Mouse (Mus musculus): ENCODE measurements around the gene Celsr2. TPM values are rescaled to one million over a fixed set of nuclear protein-coding genes. Genes with fewer than 3 reads are reported as not detected.

Celsr2 gene
- polyA plus RNA-seq, 1 experiment from 2014 or later = 46.7 TPM

GRCm38 (mm10) chr3:108415831-108416223 lies 475 bp upstream of the Celsr2 start:
- peak overlapping the region; percentile 85 for H3K4me3 ChIP-seq (replicated peaks; ENCODE audit: low read length)
- peaks cover 26% of the 10 kb centered on the region for H3K36me3 ChIP-seq (ENCODE audit: control insufficient read depth, insufficient read depth)
- H3K4me2 ChIP-seq (ENCODE audit: low read length) = peak overlapping the region; percentile 74
- H3K9me3 ChIP-seq (ENCODE audit: control insufficient read depth, low read length) = peaks cover 13% of the 10 kb centered on the region
- H3K9ac ChIP-seq (replicated peaks; ENCODE audit: low read depth, low read length) = peak overlapping the region; percentile 96
- ATAC-seq = peak; percentile 89
- peak overlapping the region; percentile 91 for H3K27ac ChIP-seq (ENCODE audit: low read length)
- H3K4me1 ChIP-seq (replicated peaks; ENCODE audit: control insufficient read depth, insufficient read depth, low read length) = peaks cover 34% of the 10 kb centered on the region
- H3K27me3 ChIP-seq (replicated peaks; ENCODE audit: control insufficient read depth, insufficient read depth, low read length) = no peaks in the 10 kb centered on the region
- under 1% methylated on average over 48 of the region's 48 CpGs for WGBS

- Histone ChIP-seq H3K27ac (ENCODE audit: low read length) (no peak overlapping the region), H3K36me3 (ENCODE audit: control insufficient read depth, insufficient read depth) (peaks cover 26% of the 10 kb centered on the region), H3K4me1 (replicated peaks; ENCODE audit: control insufficient read depth, insufficient read depth, low read length) (peaks cover 54% of the 10 kb centered on the region), H3K9ac (replicated peaks; ENCODE audit: low read depth, low read length) (no peak overlapping the region), H3K4me3 (replicated peaks; ENCODE audit: low read length) (no peak overlapping the region), H3K9me3 (ENCODE audit: control insufficient read depth, low read length) (peaks cover 13% of the 10 kb centered on the region), H3K27me3 (replicated peaks; ENCODE audit: control insufficient read depth, insufficient read depth, low read length) (no peaks in the 10 kb centered on the region), H3K4me2 (ENCODE audit: low read length) (no peak overlapping the region)
- no peak for ATAC-seq
- 97% methylated on average over 35 of the region's 35 CpGs for WGBS
Observed at GRCm38 (mm10) chr3:108413634-108414360, 1.6 kb downstream of the Celsr2 start.

GRCm38 (mm10) chr3:108411754-108412121 lies 3.6 kb downstream of the Celsr2 start:
- peak; percentile 68 for ATAC-seq
- Histone ChIP-seq H3K4me3 (replicated peaks; ENCODE audit: low read length) (peak overlapping the region; percentile 41), H3K36me3 (ENCODE audit: control insufficient read depth, insufficient read depth) (peaks cover 29% of the 10 kb centered on the region), H3K9ac (replicated peaks; ENCODE audit: low read depth, low read length) (peak overlapping the region; percentile 79), H3K27me3 (replicated peaks; ENCODE audit: control insufficient read depth, insufficient read depth, low read length) (no peaks in the 10 kb centered on the region), H3K27ac (ENCODE audit: low read length) (peak overlapping the region; percentile 97), H3K4me1 (replicated peaks; ENCODE audit: control insufficient read depth, insufficient read depth, low read length) (peaks cover 59% of the 10 kb centered on the region), H3K4me2 (ENCODE audit: low read length) (peak overlapping the region; percentile 87), H3K9me3 (ENCODE audit: control insufficient read depth, low read length) (peaks cover 13% of the 10 kb centered on the region)
- 10% methylated on average over 8 of the region's 8 CpGs for WGBS

- H3K4me2 ChIP-seq (ENCODE audit: low read length) = peak overlapping the region; percentile 87
- peak overlapping the region; percentile 41 for H3K4me3 ChIP-seq (replicated peaks; ENCODE audit: low read length)
- peaks cover 34% of the 10 kb centered on the region for H3K36me3 ChIP-seq (ENCODE audit: control insufficient read depth, insufficient read depth)
- H3K9ac ChIP-seq (replicated peaks; ENCODE audit: low read depth, low read length) = peak overlapping the region; percentile 79
- peaks cover 62% of the 10 kb centered on the region for H3K4me1 ChIP-seq (replicated peaks; ENCODE audit: control insufficient read depth, insufficient read depth, low read length)
- 12% methylated on average over 5 of the region's 5 CpGs for WGBS
- no peaks in the 10 kb centered on the region for H3K27me3 ChIP-seq (replicated peaks; ENCODE audit: control insufficient read depth, insufficient read depth, low read length)
- peak overlapping the region; percentile 97 for H3K27ac ChIP-seq (ENCODE audit: low read length)
- ATAC-seq = peak; percentile 7
- peaks cover 13% of the 10 kb centered on the region for H3K9me3 ChIP-seq (ENCODE audit: control insufficient read depth, low read length)
Observed at GRCm38 (mm10) chr3:108411026-108411753, 4.2 kb downstream of the Celsr2 start.

GRCm38 (mm10) chr3:108410359-108410714 lies 5.0 kb downstream of the Celsr2 start:
- ATAC-seq = peak; percentile 39
- Histone ChIP-seq H3K36me3 (ENCODE audit: control insufficient read depth, insufficient read depth) (peaks cover 37% of the 10 kb centered on the region), H3K9me3 (ENCODE audit: control insufficient read depth, low read length) (peaks cover 13% of the 10 kb centered on the region)

GRCm38 (mm10) chr3:108409656-108410358 lies 5.5 kb downstream of the Celsr2 start:
- 13% methylated on average over 8 of the region's 8 CpGs for WGBS
- H3K27ac ChIP-seq (ENCODE audit: low read length) = peak overlapping the region; percentile 97

More at GRCm38 (mm10) chr3:108410359-108410714, 5.0 kb downstream of the Celsr2 start:
- Histone ChIP-seq H3K4me3 (replicated peaks; ENCODE audit: low read length) (peak overlapping the region; percentile 41), H3K27me3 (replicated peaks; ENCODE audit: control insufficient read depth, insufficient read depth, low read length) (no peaks in the 10 kb centered on the region), H3K9ac (replicated peaks; ENCODE audit: low read depth, low read length) (peak overlapping the region; percentile 79), H3K4me2 (ENCODE audit: low read length) (peak overlapping the region; percentile 87), H3K27ac (ENCODE audit: low read length) (peak overlapping the region; percentile 97), H3K4me1 (replicated peaks; ENCODE audit: control insufficient read depth, insufficient read depth, low read length) (peaks cover 68% of the 10 kb centered on the region)
- 2% methylated on average over 5 of the region's 5 CpGs for WGBS

GRCm38 (mm10) chr3:108408517-108409008 lies 6.8 kb downstream of the Celsr2 start:
- no peak overlapping the region for H3K9ac ChIP-seq (replicated peaks; ENCODE audit: low read depth, low read length)
- H3K4me3 ChIP-seq (replicated peaks; ENCODE audit: low read length) = no peak overlapping the region
- peaks cover 62% of the 10 kb centered on the region for H3K4me1 ChIP-seq (replicated peaks; ENCODE audit: control insufficient read depth, insufficient read depth, low read length)
- peaks cover 9% of the 10 kb centered on the region for H3K9me3 ChIP-seq (ENCODE audit: control insufficient read depth, low read length)
- 86% methylated on average over 8 of the region's 8 CpGs for WGBS
- ATAC-seq = no peak
- no peak overlapping the region; the same call in 1 of the 2 replicates for H3K4me2 ChIP-seq (ENCODE audit: low read length)
- H3K36me3 ChIP-seq (ENCODE audit: control insufficient read depth, insufficient read depth) = peaks cover 28% of the 10 kb centered on the region
- no peak overlapping the region for H3K27ac ChIP-seq (ENCODE audit: low read length)
- no peaks in the 10 kb centered on the region for H3K27me3 ChIP-seq (replicated peaks; ENCODE audit: control insufficient read depth, insufficient read depth, low read length)

More at GRCm38 (mm10) chr3:108409656-108410358, 5.5 kb downstream of the Celsr2 start:
- Histone ChIP-seq H3K9me3 (ENCODE audit: control insufficient read depth, low read length) (peaks cover 13% of the 10 kb centered on the region), H3K36me3 (ENCODE audit: control insufficient read depth, insufficient read depth) (peaks cover 37% of the 10 kb centered on the region), H3K4me2 (ENCODE audit: low read length) (peak overlapping the region; percentile 87), H3K9ac (replicated peaks; ENCODE audit: low read depth, low read length) (peak overlapping the region; percentile 79), H3K4me3 (replicated peaks; ENCODE audit: low read length) (peak overlapping the region; percentile 41), H3K27me3 (replicated peaks; ENCODE audit: control insufficient read depth, insufficient read depth, low read length) (no peaks in the 10 kb centered on the region), H3K4me1 (replicated peaks; ENCODE audit: control insufficient read depth, insufficient read depth, low read length) (peaks cover 68% of the 10 kb centered on the region)
- ATAC-seq = peak; percentile 5; the same call in 1 of the 2 replicates

GRCm38 (mm10) chr3:108406306-108406885 lies 9.0 kb downstream of the Celsr2 start:
- no peak overlapping the region for H3K4me2 ChIP-seq (ENCODE audit: low read length)
- no peaks in the 10 kb centered on the region for H3K27me3 ChIP-seq (replicated peaks; ENCODE audit: control insufficient read depth, insufficient read depth, low read length)
- peak overlapping the region; percentile 85 for H3K27ac ChIP-seq (ENCODE audit: low read length)
- H3K9ac ChIP-seq (replicated peaks; ENCODE audit: low read depth, low read length) = peak overlapping the region; percentile 40
- peaks cover 56% of the 10 kb centered on the region for H3K4me1 ChIP-seq (replicated peaks; ENCODE audit: control insufficient read depth, insufficient read depth, low read length)
- no peak for ATAC-seq
- no peak overlapping the region for H3K4me3 ChIP-seq (replicated peaks; ENCODE audit: low read length)
- no peaks in the 10 kb centered on the region for H3K9me3 ChIP-seq (ENCODE audit: control insufficient read depth, low read length)
- 64% methylated on average over 24 of the region's 24 CpGs for WGBS
- H3K36me3 ChIP-seq (ENCODE audit: control insufficient read depth, insufficient read depth) = peaks cover 15% of the 10 kb centered on the region

Data from forebrain, embryonic 16.5 days (tissue).